Mouse (Mus musculus) kidney, embryonic 14.5 days (tissue): ENCODE results near the gene Fut8. TPM values are rescaled to one million over a fixed set of nuclear protein-coding genes. Genes with fewer than 3 reads are reported as not detected.
A peak's percentile ranks its signal among the peaks of the same experiment; 100 is the strongest.

Source experiments
- ATAC-seq: fragments of 200-750 bp; cut with Nextera tagmentation; 2 replicates; pipeline ENCODE4 v1.8.0; 2017; ENCODE audit warnings: moderate number of reproducible peaks, mild to moderate bottlenecking, moderate TSS enrichment, moderate library complexity; ENCODE audit not compliant: low FRiP score, low TSS enrichment
- H3K27ac ChIP-seq: fragments of 300-500 bp; sonication (generic); 2 replicates; pipeline ENCODE4 v1.5.1; 2014; ENCODE audit warnings: low read depth, mild to moderate bottlenecking, low read length, moderate library complexity, mixed read lengths
- H3K27me3 ChIP-seq: fragments of 300-500 bp; sonication (generic); 2 replicates; pipeline ENCODE4 v1.6.1; 2014; ENCODE audit warnings: mild to moderate bottlenecking, low read length; ENCODE audit not compliant: control insufficient read depth, insufficient read depth
- H3K36me3 ChIP-seq: fragments of 300-500 bp; sonication (generic); 2 replicates; pipeline ENCODE4 v1.6.1; 2014; ENCODE audit warnings: low read length, mixed read lengths; ENCODE audit not compliant: control insufficient read depth, insufficient read depth
- H3K4me1 ChIP-seq: fragments of 300-500 bp; sonication (generic); 2 replicates; pipeline ENCODE4 v1.6.1; 2014; ENCODE audit warnings: low read length, mixed read lengths; ENCODE audit not compliant: control insufficient read depth, insufficient read depth
- H3K4me2 ChIP-seq: fragments of 300-500 bp; sonication (generic); replicated peaks from 2 replicates; pipeline ENCODE4 v1.6.1; 2014; ENCODE audit warnings: low read depth, mild to moderate bottlenecking, low read length
- H3K4me3 ChIP-seq: fragments of 300-500 bp; sonication (generic); 2 replicates; pipeline ENCODE4 v1.5.1; 2014; ENCODE audit warnings: mild to moderate bottlenecking, low read length
- H3K9ac ChIP-seq: fragments of 300-500 bp; sonication (generic); 2 replicates; pipeline ENCODE4 v1.6.1; 2014; ENCODE audit warnings: low read depth, mild to moderate bottlenecking, low read length, moderate library complexity
- H3K9me3 ChIP-seq: fragments of 300-500 bp; sonication (generic); 2 replicates; pipeline ENCODE4 v1.6.1; 2016; ENCODE audit warnings: low read length; ENCODE audit not compliant: control insufficient read depth
- WGBS: fragments of 180-500 bp; shearing (Covaris S2); extraction: QIAGEN DNeasy Blood & Tissue Kit; methylation state at CpG from one replicate; pipeline ENCODE4 v1.1.7; 2014; 5-methylcytosine and 5-hydroxymethylcytosine counted together
- polyA plus RNA-seq: library from polyadenylated mRNA; unstranded; fragments of >200 nt; fragmentation: Nextera tagmentation; extraction: Ambion mirVana; gene quantifications from 2 replicates; pipeline ENCODE4 v1.2.1, GENCODE M21; 2014

Gene Fut8
- 17.2 and 25.7 TPM in 2 replicates for polyA plus RNA-seq

- peak; percentile 87 for ATAC-seq
- H3K27me3 ChIP-seq, result no peaks in the 10 kb centered on the region
- peak within 1 kb of the TSS; percentile 75 for H3K4me3 ChIP-seq
- H3K36me3 ChIP-seq, result no peaks in the 10 kb centered on the region
- peak within 1 kb of the TSS; percentile 86 for H3K9ac ChIP-seq
- no peaks in the 10 kb centered on the region for H3K9me3 ChIP-seq
- H3K4me2 ChIP-seq, result peak within 1 kb of the TSS; percentile 83
- H3K4me1 ChIP-seq, result 0 out of 2 replicates have a peak, but pooled peaks cover 4% of the 10 kb centered on the region
- WGBS, result under 1% methylated on average over 46 of the region's 46 CpGs
- H3K27ac ChIP-seq, result peak within 1 kb of the TSS; percentile 80
Observed at GRCm38 (mm10) chr12:77237950-77238530, at the start of gene Fut8. Fut8 (plus strand) TSS chr12:77238125.

GRCm38 (mm10) chr12:77189161-77189560 is 48.8 kb upstream of the Fut8 start:
- H3K4me3 ChIP-seq, result no peak overlapping the region
- ATAC-seq, result no peak
- H3K4me2 ChIP-seq, result no peak overlapping the region
- no peak overlapping the region for H3K27ac ChIP-seq
- no peaks in the 10 kb centered on the region for H3K9me3 ChIP-seq
- H3K4me1 ChIP-seq, result no peaks in the 10 kb centered on the region
- WGBS, result 68% methylated on average over 4 of the region's 4 CpGs
- H3K36me3 ChIP-seq, result no peaks in the 10 kb centered on the region
- no peak overlapping the region for H3K9ac ChIP-seq
- H3K27me3 ChIP-seq, result no peaks in the 10 kb centered on the region

DNA sequence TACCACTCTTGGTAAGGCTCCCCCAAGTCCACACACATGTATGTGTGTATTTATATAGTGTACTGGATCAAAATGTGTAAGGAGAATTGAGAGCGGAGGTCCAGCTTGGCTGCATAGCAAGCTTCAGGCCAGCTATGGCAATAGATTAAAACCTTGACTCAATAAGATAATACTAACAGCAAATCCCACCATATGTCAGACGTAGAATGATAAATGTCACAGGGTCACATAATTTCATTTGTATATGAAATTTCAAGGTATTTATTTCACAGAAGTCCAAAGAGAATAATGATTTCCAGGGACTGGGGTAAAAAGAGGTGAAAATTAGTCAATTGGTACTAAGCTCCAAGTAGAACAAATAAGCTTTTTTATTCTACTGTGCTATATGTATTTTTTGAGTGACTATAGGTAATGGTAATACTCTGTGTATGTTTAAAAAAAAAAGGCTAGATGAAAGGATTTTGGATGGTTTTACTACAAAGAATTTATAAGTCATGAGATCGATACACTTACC is 47.9 kb upstream of the Fut8 start:
- Histone ChIP-seq H3K36me3 (no peaks in the 10 kb centered on the region), H3K27ac (no peak overlapping the region), H3K9ac (no peak overlapping the region), H3K9me3 (no peaks in the 10 kb centered on the region), H3K27me3 (no peaks in the 10 kb centered on the region), H3K4me3 (no peak overlapping the region), H3K4me1 (no peaks in the 10 kb centered on the region), H3K4me2 (no peak overlapping the region)
- no peak for ATAC-seq
- 88% methylated on average over 3 of the region's 3 CpGs for WGBS

- H3K4me3 ChIP-seq, result no peak overlapping the region
- H3K27me3 ChIP-seq, result no peaks in the 10 kb centered on the region
- H3K4me2 ChIP-seq, result no peak overlapping the region
- H3K4me1 ChIP-seq, result no peaks in the 10 kb centered on the region
- H3K27ac ChIP-seq, result no peak overlapping the region
- H3K36me3 ChIP-seq, result no peaks in the 10 kb centered on the region
- WGBS, result 92% methylated on average over 9 of the region's 9 CpGs
- ATAC-seq, result no peak
- H3K9me3 ChIP-seq, result no peaks in the 10 kb centered on the region
- H3K9ac ChIP-seq, result no peak overlapping the region
Observed at GRCm38 (mm10) chr12:77191478-77192271, 46.2 kb upstream of the Fut8 start.

DNA sequence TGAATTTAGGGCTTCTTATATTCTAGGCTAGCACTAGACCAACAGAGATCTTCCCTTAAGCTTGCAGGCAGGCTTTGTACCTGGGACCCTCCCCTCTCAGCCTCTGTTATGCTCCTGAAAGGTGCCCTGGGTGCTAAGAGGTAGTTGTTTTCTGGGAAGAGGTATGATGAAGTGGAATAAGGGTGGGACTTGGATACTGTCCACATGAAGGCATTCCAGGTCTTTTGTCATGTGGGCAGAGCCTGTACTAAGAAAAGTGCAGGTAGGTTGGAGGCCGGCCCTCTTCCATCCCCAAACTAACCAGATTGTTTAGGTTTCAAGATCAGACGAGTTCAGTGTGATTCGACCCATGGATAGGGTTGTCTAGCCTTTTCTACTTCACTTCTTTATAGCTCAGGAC is 45.2 kb upstream of the Fut8 start:
- H3K36me3 ChIP-seq, result no peaks in the 10 kb centered on the region
- 86% methylated on average over 3 of the region's 3 CpGs for WGBS
- no peak overlapping the region for H3K4me3 ChIP-seq
- no peak overlapping the region for H3K9ac ChIP-seq
- no peaks in the 10 kb centered on the region for H3K27me3 ChIP-seq
- H3K9me3 ChIP-seq, result no peaks in the 10 kb centered on the region
- no peak for ATAC-seq
- no peak overlapping the region for H3K27ac ChIP-seq
- H3K4me2 ChIP-seq, result no peak overlapping the region
- H3K4me1 ChIP-seq, result no peaks in the 10 kb centered on the region

DNA sequence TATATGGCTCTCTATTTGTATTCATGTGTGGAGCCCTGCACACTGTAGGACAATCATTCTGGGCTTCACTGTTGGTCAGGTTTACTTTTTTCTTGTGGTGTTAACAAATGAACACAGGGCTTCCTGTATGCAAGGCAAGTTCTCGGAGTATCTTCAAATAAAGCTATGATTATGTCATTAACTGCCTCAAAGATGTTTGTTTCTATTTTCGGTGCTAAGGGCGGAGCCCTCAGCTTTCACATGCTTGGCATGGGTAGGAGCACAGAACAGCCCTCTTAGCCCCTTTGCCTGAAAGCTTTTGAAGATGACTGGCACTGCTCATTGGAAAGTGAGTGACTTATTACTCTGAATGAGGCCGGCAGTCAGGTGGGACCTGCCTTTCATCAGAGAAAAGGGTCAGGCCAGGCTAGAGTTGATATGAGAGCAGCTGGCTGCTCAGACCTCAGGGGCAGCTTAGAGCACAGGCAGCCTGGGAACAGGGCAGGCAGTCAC is 44.7 kb upstream of the Fut8 start:
- Histone ChIP-seq H3K4me2 (no peak overlapping the region), H3K4me1 (no peaks in the 10 kb centered on the region), H3K36me3 (no peaks in the 10 kb centered on the region), H3K27ac (no peak overlapping the region), H3K9me3 (no peaks in the 10 kb centered on the region), H3K9ac (no peak overlapping the region), H3K27me3 (no peaks in the 10 kb centered on the region), H3K4me3 (no peak overlapping the region)
- 75% methylated on average over 4 of the region's 4 CpGs for WGBS
- ATAC-seq, result no peak

GRCm38 (mm10) chr12:77195044-77195443 is 42.9 kb upstream of the Fut8 start:
- H3K27me3 ChIP-seq, result no peaks in the 10 kb centered on the region
- H3K4me2 ChIP-seq, result no peak overlapping the region
- no peak overlapping the region for H3K27ac ChIP-seq
- no peak overlapping the region for H3K9ac ChIP-seq
- H3K9me3 ChIP-seq, result no peaks in the 10 kb centered on the region
- no peaks in the 10 kb centered on the region for H3K36me3 ChIP-seq
- ATAC-seq, result no peak
- no peak overlapping the region for H3K4me3 ChIP-seq
- H3K4me1 ChIP-seq, result no peaks in the 10 kb centered on the region
- 78% methylated on average over 2 of the region's 2 CpGs for WGBS

GRCm38 (mm10) chr12:77196529-77197095 is 41.3 kb upstream of the Fut8 start:
- Histone ChIP-seq H3K4me2 (no peak overlapping the region), H3K4me3 (no peak overlapping the region), H3K36me3 (no peaks in the 10 kb centered on the region), H3K9me3 (no peaks in the 10 kb centered on the region), H3K4me1 (no peaks in the 10 kb centered on the region), H3K27me3 (no peaks in the 10 kb centered on the region), H3K9ac (no peak overlapping the region), H3K27ac (no peak overlapping the region)
- no peak for ATAC-seq
- WGBS, result 93% methylated on average over 2 of the region's 2 CpGs
